Mouse (Mus musculus): ENCODE measurements around the gene Supt4a. TPM values are rescaled to one million over a fixed set of nuclear protein-coding genes. Genes with fewer than 3 reads are reported as not detected.

Gene Supt4a
- polyA plus RNA-seq, 1 experiment from 2014 or later = 152 TPM

- DNase-seq (ENCODE audit: low spot score) = no peak
- no peak for ATAC-seq (ENCODE audit: low FRiP score)
- no peak overlapping the region for H3K27ac ChIP-seq
- 84% methylated on average over 3 of the region's 3 CpGs for WGBS
- H3K36me3 ChIP-seq (replicated peaks; ENCODE audit: control insufficient read depth, insufficient read depth) = peaks cover 92% of the 10 kb centered on the region
- H3K4me1 ChIP-seq (replicated peaks; ENCODE audit: control insufficient read depth, insufficient read depth, low read length) = no peaks in the 10 kb centered on the region
- no peak overlapping the region for H3K4me2 ChIP-seq (replicated peaks)
- H3K4me3 ChIP-seq (replicated peaks; ENCODE audit: low read length) = no peak overlapping the region
- H3K9me3 ChIP-seq (ENCODE audit: control insufficient read depth, low read length) = no peaks in the 10 kb centered on the region
- no peaks in the 10 kb centered on the region for H3K27me3 ChIP-seq (ENCODE audit: control insufficient read depth, insufficient read depth, low read length)
- H3K9ac ChIP-seq = no peak overlapping the region
These were observed 35.0 kb downstream of the Supt4a start for GRCm38 (mm10) chr11:87772354-87772753.

GRCm38 (mm10) chr11:87778100-87778765 is 40.9 kb downstream of the Supt4a start:
- Histone ChIP-seq H3K4me1 (replicated peaks; ENCODE audit: control insufficient read depth, insufficient read depth, low read length) (0 out of 2 replicates have a peak, but pooled peaks cover 6% of the 10 kb centered on the region), H3K9ac (peak overlapping the region; percentile 36; the same call in 1 of the 2 replicates), H3K36me3 (replicated peaks; ENCODE audit: control insufficient read depth, insufficient read depth) (peaks cover 72% of the 10 kb centered on the region), H3K4me2 (replicated peaks) (peak overlapping the region; percentile 50), H3K27me3 (ENCODE audit: control insufficient read depth, insufficient read depth, low read length) (no peaks in the 10 kb centered on the region), H3K4me3 (replicated peaks; ENCODE audit: low read length) (peak overlapping the region; percentile 15), H3K9me3 (ENCODE audit: control insufficient read depth, low read length) (no peaks in the 10 kb centered on the region), H3K27ac (no peak overlapping the region)
- WGBS = 11% methylated on average over 30 of the region's 32 CpGs
- peak; percentile 61; the same call in 1 of the 2 replicates for ATAC-seq (ENCODE audit: low FRiP score)
- peak; percentile 40 for DNase-seq (ENCODE audit: low spot score)

GRCm38 (mm10) chr11:87778915-87779314 is 41.6 kb downstream of the Supt4a start:
- Histone ChIP-seq H3K36me3 (replicated peaks; ENCODE audit: control insufficient read depth, insufficient read depth) (peaks cover 65% of the 10 kb centered on the region), H3K9ac (peak overlapping the region; percentile 36; the same call in 1 of the 2 replicates), H3K4me1 (replicated peaks; ENCODE audit: control insufficient read depth, insufficient read depth, low read length) (0 out of 2 replicates have a peak, but pooled peaks cover 6% of the 10 kb centered on the region), H3K4me2 (replicated peaks) (peak overlapping the region; percentile 50), H3K27ac (no peak overlapping the region), H3K27me3 (ENCODE audit: control insufficient read depth, insufficient read depth, low read length) (no peaks in the 10 kb centered on the region), H3K9me3 (ENCODE audit: control insufficient read depth, low read length) (no peaks in the 10 kb centered on the region), H3K4me3 (replicated peaks; ENCODE audit: low read length) (no peak overlapping the region)
- DNase-seq (ENCODE audit: low spot score) (no peak), ATAC-seq (ENCODE audit: low FRiP score) (no peak)
- WGBS = 42% methylated on average over 12 of the region's 12 CpGs

- DNase-seq (ENCODE audit: low spot score) (no peak), ATAC-seq (ENCODE audit: low FRiP score) (no peak)
- H3K9ac ChIP-seq = no peak overlapping the region
- H3K27me3 ChIP-seq (ENCODE audit: control insufficient read depth, insufficient read depth, low read length) = no peaks in the 10 kb centered on the region
- WGBS = 88% methylated on average over 4 of the region's 4 CpGs
- 0 out of 2 replicates have a peak, but pooled peaks cover 6% of the 10 kb centered on the region for H3K4me1 ChIP-seq (replicated peaks; ENCODE audit: control insufficient read depth, insufficient read depth, low read length)
- no peak overlapping the region for H3K4me2 ChIP-seq (replicated peaks)
- H3K36me3 ChIP-seq (replicated peaks; ENCODE audit: control insufficient read depth, insufficient read depth) = peaks cover 66% of the 10 kb centered on the region
- H3K27ac ChIP-seq = no peak overlapping the region
- H3K9me3 ChIP-seq (ENCODE audit: control insufficient read depth, low read length) = no peaks in the 10 kb centered on the region
- H3K4me3 ChIP-seq (replicated peaks; ENCODE audit: low read length) = no peak overlapping the region
These were observed 42.0 kb downstream of the Supt4a start for GRCm38 (mm10) chr11:87779392-87779791.

- WGBS = 87% methylated on average over 8 of the region's 8 CpGs
- no peaks in the 10 kb centered on the region for H3K9me3 ChIP-seq (ENCODE audit: control insufficient read depth, low read length)
- no peak overlapping the region for H3K4me3 ChIP-seq (replicated peaks; ENCODE audit: low read length)
- no peak overlapping the region for H3K4me2 ChIP-seq (replicated peaks)
- no peak for ATAC-seq (ENCODE audit: low FRiP score)
- no peak overlapping the region for H3K9ac ChIP-seq
- H3K27me3 ChIP-seq (ENCODE audit: control insufficient read depth, insufficient read depth, low read length) = no peaks in the 10 kb centered on the region
- 0 out of 2 replicates have a peak, but pooled peaks cover 6% of the 10 kb centered on the region for H3K4me1 ChIP-seq (replicated peaks; ENCODE audit: control insufficient read depth, insufficient read depth, low read length)
- peaks cover 68% of the 10 kb centered on the region for H3K36me3 ChIP-seq (replicated peaks; ENCODE audit: control insufficient read depth, insufficient read depth)
- H3K27ac ChIP-seq = no peak overlapping the region
- DNase-seq (ENCODE audit: low spot score) = no peak
These were observed 42.8 kb downstream of the Supt4a start for GRCm38 (mm10) chr11:87780130-87780529.

GRCm38 (mm10) chr11:87790088-87790487 is 52.7 kb downstream of the Supt4a start:
- Histone ChIP-seq H3K9me3 (ENCODE audit: control insufficient read depth, low read length) (no peaks in the 10 kb centered on the region), H3K4me2 (replicated peaks) (no peak overlapping the region), H3K4me3 (replicated peaks; ENCODE audit: low read length) (no peak overlapping the region), H3K9ac (no peak overlapping the region), H3K27me3 (ENCODE audit: control insufficient read depth, insufficient read depth, low read length) (no peaks in the 10 kb centered on the region), H3K36me3 (replicated peaks; ENCODE audit: control insufficient read depth, insufficient read depth) (peaks cover 4% of the 10 kb centered on the region), H3K27ac (no peak overlapping the region), H3K4me1 (replicated peaks; ENCODE audit: control insufficient read depth, insufficient read depth, low read length) (no peaks in the 10 kb centered on the region)
- DNase-seq (ENCODE audit: low spot score) (no peak), ATAC-seq (ENCODE audit: low FRiP score) (no peak)
- WGBS = 91% methylated on average over 6 of the region's 6 CpGs

MicroRNAs within 50 kb of the gene (microRNA counts, 519-probe panel; counts per million panel counts)
- microRNA mmu-miR-142-3p (4,129 counts per million, percentile 31 among the panel's probes with 10 or more counts), microRNA mmu-miR-142-5p (not detected)

Small RNAs within 50 kb of the gene (microRNA-seq; reads per million reads assigned to microRNA genes)
- not detected for gene Mir142
- not detected for gene Mir142b

Other genes with a start within 250 kb of the Supt4a start
- gene Gm11492, start 170.9 kb upstream of the Supt4a start, polyA plus RNA-seq (2014; fragmentation: Nextera tagmentation; extraction: Ambion mirVana) = not detected in 2 replicates
- gene Sept4, start 168.6 kb upstream of the Supt4a start, polyA plus RNA-seq (2014; fragmentation: Nextera tagmentation; extraction: Ambion mirVana) = 26.2 and 29.6 TPM in 2 replicates
- gene Mtmr4, start 145.4 kb upstream of the Supt4a start, polyA plus RNA-seq (2014; fragmentation: Nextera tagmentation; extraction: Ambion mirVana) = 53.4 and 68.7 TPM in 2 replicates
- 0.31 and 0.33 TPM in 2 replicates for gene Hsf5, start 120.4 kb upstream of the Supt4a start, polyA plus RNA-seq (2014; fragmentation: Nextera tagmentation; extraction: Ambion mirVana)
- 0.83 and 0.84 TPM in 2 replicates for gene Rnf43, start 74.8 kb upstream of the Supt4a start, polyA plus RNA-seq (2014; fragmentation: Nextera tagmentation; extraction: Ambion mirVana)
- 43.8 and 46.9 TPM in 2 replicates for gene Tspoap1, start 23.0 kb downstream of the Supt4a start, polyA plus RNA-seq (2014; fragmentation: Nextera tagmentation; extraction: Ambion mirVana)
- 0.22 and 0.88 TPM in 2 replicates for gene Mpo, start 56.0 kb downstream of the Supt4a start, polyA plus RNA-seq (2014; fragmentation: Nextera tagmentation; extraction: Ambion mirVana)
- gene Lpo, start 90.7 kb downstream of the Supt4a start, polyA plus RNA-seq (2014; fragmentation: Nextera tagmentation; extraction: Ambion mirVana) = 1.3 and 2.2 TPM in 2 replicates
- gene Mks1, start 115.7 kb downstream of the Supt4a start, polyA plus RNA-seq (2014; fragmentation: Nextera tagmentation; extraction: Ambion mirVana) = 7.8 and 10.9 TPM in 2 replicates
- 0.27 TPM in 1 of 2 replicates, not detected in the other for gene Epx, start 138.0 kb downstream of the Supt4a start, polyA plus RNA-seq (2014; fragmentation: Nextera tagmentation; extraction: Ambion mirVana)
- not detected in 2 replicates for gene Olfr462, start 154.7 kb downstream of the Supt4a start, polyA plus RNA-seq (2014; fragmentation: Nextera tagmentation; extraction: Ambion mirVana)
- not detected in 2 replicates for gene Olfr463, start 159.8 kb downstream of the Supt4a start, polyA plus RNA-seq (2014; fragmentation: Nextera tagmentation; extraction: Ambion mirVana)
- 0.26 TPM in 1 of 2 replicates, not detected in the other for gene Olfr464, start 183.4 kb downstream of the Supt4a start, polyA plus RNA-seq (2014; fragmentation: Nextera tagmentation; extraction: Ambion mirVana)
- gene Dynll2, start 250.0 kb downstream of the Supt4a start, polyA plus RNA-seq (2014; fragmentation: Nextera tagmentation; extraction: Ambion mirVana) = 30.1 and 32.8 TPM in 2 replicates

Data from hindbrain, embryonic 14.5 days (tissue).